In the genomic region with DNA sequence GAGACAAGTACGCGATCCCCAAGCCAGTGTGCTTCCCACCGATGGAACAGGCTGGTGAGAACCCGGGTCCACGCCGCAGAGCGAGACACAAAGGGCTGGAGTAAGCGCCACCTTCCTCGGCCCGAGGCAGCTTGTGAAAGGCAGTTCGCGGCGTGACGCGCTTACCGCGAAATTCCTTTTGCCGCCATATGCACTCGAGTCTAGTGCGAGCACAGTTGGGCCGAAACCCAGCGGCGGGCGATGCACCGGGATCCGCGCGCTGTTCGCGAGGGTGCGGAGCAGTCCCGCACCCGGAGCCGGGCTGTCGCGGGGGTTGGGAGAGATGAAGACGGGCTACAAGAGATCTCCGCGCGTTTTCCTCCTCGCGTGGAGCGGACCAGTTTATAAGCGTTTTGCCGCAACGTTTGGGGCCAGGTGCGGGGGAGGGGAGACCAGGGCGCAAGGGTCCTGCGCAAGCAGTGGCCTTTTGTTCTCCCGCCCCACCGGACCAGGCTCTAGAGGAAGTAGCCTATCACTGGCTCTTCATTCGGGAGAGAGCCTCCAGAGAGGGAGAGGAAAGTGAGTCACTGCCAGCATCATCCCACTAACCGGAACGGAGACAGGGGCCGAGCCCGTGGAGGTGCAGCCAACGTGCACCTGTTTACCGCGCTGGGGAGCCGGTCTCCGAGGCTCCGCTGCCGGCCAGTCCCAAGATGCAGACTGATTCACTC, we compare ENCODE assay signal across 8 mouse cellular contexts. TPM values are rescaled to one million over a fixed set of nuclear protein-coding genes. Genes with fewer than 3 reads are reported as not detected.
DNase-seq lines count a peak whose midpoint lies in the region; ATAC-seq lines count a peak whose summit lies in the region.

No protein-coding gene starts in this region.

- peak; percentile 62 for ATAC-seq in heart, embryonic 11.5 days (replicated peaks; ENCODE audit: insufficient number of reproducible peaks, low FRiP score, low TSS enrichment)
- peak; percentile 40 for ATAC-seq in liver, embryonic 15.5 days (ENCODE audit: insufficient read depth)
- peak; percentile 74 for ATAC-seq in stomach, embryonic 14.5 days (ENCODE audit: insufficient number of reproducible peaks, insufficient read depth, low FRiP score, low read depth)

- peak overlapping the region; percentile 80 for H3K4me2 ChIP-seq in heart, embryonic 11.5 days
- peak overlapping the region; percentile 96 for H3K4me2 ChIP-seq in liver, embryonic 15.5 days
- H3K4me2 ChIP-seq in stomach, embryonic 14.5 days (replicated peaks; ENCODE audit: low read depth, low read length) = peak overlapping the region; percentile 86

- H3K27me3 ChIP-seq in embryonic facial prominence, embryonic 10.5 days (replicated peaks; ENCODE audit: low read depth, poor library complexity, severe bottlenecking) = no peaks in the 10 kb centered on the region
- H3K27me3 ChIP-seq in heart, embryonic 11.5 days (ENCODE audit: control insufficient read depth, insufficient read depth, low read length) = no peaks in the 10 kb centered on the region
- peaks cover 7% of the 10 kb centered on the region; the same call in 1 of the 2 replicates for H3K27me3 ChIP-seq in liver, embryonic 15.5 days
- no peaks in the 10 kb centered on the region for H3K27me3 ChIP-seq in stomach, embryonic 14.5 days (ENCODE audit: control insufficient read depth, insufficient read depth, low read length)

- peak overlapping the region; percentile 98 for H3K9ac ChIP-seq in heart, embryonic 11.5 days (ENCODE audit: low read depth, low read length)
- H3K9ac ChIP-seq in liver, embryonic 15.5 days = peak overlapping the region; percentile 61
- H3K9ac ChIP-seq in stomach, embryonic 14.5 days (replicated peaks; ENCODE audit: low read depth, low read length) = peak overlapping the region; percentile 76

- peak overlapping the region; percentile 100 for H3K27ac ChIP-seq in embryonic facial prominence, embryonic 10.5 days (replicated peaks)
- H3K27ac ChIP-seq in heart, embryonic 11.5 days (ENCODE audit: low read depth, low read length) = peak overlapping the region; percentile 99
- peak overlapping the region; percentile 68 for H3K27ac ChIP-seq in liver, embryonic 15.5 days (replicated peaks)
- peak overlapping the region; percentile 95 for H3K27ac ChIP-seq in stomach, embryonic 14.5 days (ENCODE audit: low read length)

- peak overlapping the region; percentile 90 for H3K4me3 ChIP-seq in embryonic facial prominence, embryonic 10.5 days
- peak overlapping the region; percentile 67 for H3K4me3 ChIP-seq in heart, embryonic 11.5 days (ENCODE audit: low read depth, low read length)
- H3K4me3 ChIP-seq in liver, embryonic 15.5 days (replicated peaks) = peak overlapping the region; percentile 71
- peak overlapping the region; percentile 64 for H3K4me3 ChIP-seq in stomach, embryonic 14.5 days (ENCODE audit: low read depth, low read length)

- DNase-seq in 416B (ENCODE audit: low read depth) = peak; percentile 92
- DNase-seq in adrenal gland, postnatal 25 days = peak; percentile 64
- DNase-seq in embryonic facial prominence, embryonic 10.5 days (ENCODE audit: low spot score) = peak; percentile 86
- peak; percentile 54 for DNase-seq in kidney, postnatal 14 days
- peak; percentile 54 to 71 for DNase-seq in natural killer cell, adult 2 months (ENCODE audit: low spot score in 2 of 2)

- WGBS in embryonic facial prominence, embryonic 10.5 days = under 1% methylated on average over 63 of the region's 63 CpGs
- under 1% methylated on average over 63 of the region's 63 CpGs for whole genome bisulfite sequencing in heart, embryonic 11.5 days (ENCODE audit: insufficient replicate concordance)
- under 1% methylated on average over 63 of the region's 63 CpGs for WGBS in liver, embryonic 15.5 days (ENCODE audit: insufficient replicate concordance)
- WGBS in stomach, embryonic 14.5 days = under 1% methylated on average over 63 of the region's 63 CpGs

- peaks cover 7% of the 10 kb centered on the region for H3K9me3 ChIP-seq in embryonic facial prominence, embryonic 10.5 days
- no peaks in the 10 kb centered on the region for H3K9me3 ChIP-seq in heart, embryonic 11.5 days (replicated peaks; ENCODE audit: control insufficient read depth, low read length)
- no peaks in the 10 kb centered on the region for H3K9me3 ChIP-seq in liver, embryonic 15.5 days (replicated peaks)
- no peaks in the 10 kb centered on the region for H3K9me3 ChIP-seq in stomach, embryonic 14.5 days (ENCODE audit: control insufficient read depth, low read depth, low read length)

- H3K4me1 ChIP-seq in embryonic facial prominence, embryonic 10.5 days = peaks cover 43% of the 10 kb centered on the region
- H3K4me1 ChIP-seq in heart, embryonic 11.5 days (ENCODE audit: control insufficient read depth, insufficient read depth, low read length) = peaks cover 16% of the 10 kb centered on the region
- H3K4me1 ChIP-seq in liver, embryonic 15.5 days (replicated peaks) = peaks cover 53% of the 10 kb centered on the region
- peaks cover 3% of the 10 kb centered on the region; the same call in 1 of the 2 replicates for H3K4me1 ChIP-seq in stomach, embryonic 14.5 days (ENCODE audit: control insufficient read depth, insufficient read depth, low read length)

- H3K36me3 ChIP-seq in embryonic facial prominence, embryonic 10.5 days (replicated peaks) = peaks cover 35% of the 10 kb centered on the region
- H3K36me3 ChIP-seq in heart, embryonic 11.5 days (ENCODE audit: control insufficient read depth, insufficient read depth, low read length) = 0 out of 2 replicates have a peak, but pooled peaks cover under 1% of the 10 kb centered on the region
- no peaks in the 10 kb centered on the region for H3K36me3 ChIP-seq in liver, embryonic 15.5 days (replicated peaks)
- no peaks in the 10 kb centered on the region for H3K36me3 ChIP-seq in stomach, embryonic 14.5 days (ENCODE audit: control insufficient read depth, insufficient read depth, low read length)

RNA-seq across cellular contexts. Expression of a gene that starts 1.4 kb away (rescaled TPM):
- total RNA-seq in adrenal gland, postnatal 25 days (2021) = 28.1 and 29.7 TPM in 2 replicates
- polyA plus RNA-seq in embryonic facial prominence, embryonic 10.5 days (2016; fragmentation: Nextera tagmentation; extraction: Ambion mirVana) = 120 and 124 TPM in 2 replicates
- polyA plus RNA-seq in heart, embryonic 11.5 days (2014; fragmentation: Nextera tagmentation; extraction: Ambion mirVana) = 75.5 and 81.9 TPM in 2 replicates
- polyA plus RNA-seq in liver, embryonic 15.5 days (2015; fragmentation: Nextera tagmentation; extraction: Ambion mirVana) = 14.5 and 18.2 TPM in 2 replicates
- 77.5 and 82.8 TPM in 2 replicates for polyA plus RNA-seq in stomach, embryonic 14.5 days (2014; fragmentation: Nextera tagmentation; extraction: Ambion mirVana)

RNA-seq across cellular contexts. Expression of a gene that starts 58.3 kb away (rescaled TPM):
- total RNA-seq in adrenal gland, postnatal 25 days (2021) = 150 and 180 TPM in 2 replicates
- 179 TPM in 2 replicates for polyA plus RNA-seq in embryonic facial prominence, embryonic 10.5 days (2016; fragmentation: Nextera tagmentation; extraction: Ambion mirVana)
- 139 and 157 TPM in 2 replicates for polyA plus RNA-seq in heart, embryonic 11.5 days (2014; fragmentation: Nextera tagmentation; extraction: Ambion mirVana)
- polyA plus RNA-seq in liver, embryonic 15.5 days (2015; fragmentation: Nextera tagmentation; extraction: Ambion mirVana) = 33.8 and 33.9 TPM in 2 replicates
- 149 and 154 TPM in 2 replicates for polyA plus RNA-seq in stomach, embryonic 14.5 days (2014; fragmentation: Nextera tagmentation; extraction: Ambion mirVana)

Comparison
In these comparisons a context has a peak if more than half of its experiments do, and no peak if none do; other contexts are left out.
1. Peak in every context shown above with its lines: DNase-seq, ATAC-seq, H3K4me3 ChIP-seq and H3K27ac ChIP-seq.